Mouse (Mus musculus) ovary, adult 10 weeks (tissue): ENCODE measurements around the gene Olfr322. TPM values are rescaled to one million over a fixed set of nuclear protein-coding genes. Genes with fewer than 3 reads are reported as not detected.

Experiments used
- polyA plus RNA-seq: library from polyadenylated mRNA; stranded (reverse); fragments of 350-450 nt; fragmentation: Illumina TruSeq; extraction: RNeasy Lipid Tissue Mini Kit (QIAGEN cat#74804); gene quantifications from one replicate; pipeline ENCODE4 v1.2.3, GENCODE M21; 2014

Gene Olfr322
- not detected for polyA plus RNA-seq

GRCm38 (mm10) chr11:58658596-58658995 is at the start of gene Olfr322:
Olfr322 (plus strand) TSS chr11:58658782.

GRCm38 (mm10) chr11:58615975-58616374 is 42.6 kb upstream of the Olfr322 start, which contains the start of gene 2210407C18Rik:
2210407C18Rik (minus strand) TSS chr11:58616075.

GRCm38 (mm10) chr11:58630401-58630800 is 28.2 kb upstream of the Olfr322 start, which contains the start of gene Olfr323:
Olfr323 (minus strand) TSS chr11:58630501.

GRCm38 (mm10) chr11:58640272-58640867 is 18.2 kb upstream of the Olfr322 start, which contains the start of gene Trim58:
Trim58 (plus strand) TSS chr11:58640465.

GRCm38 (mm10) chr11:58680799-58681198 is 22.2 kb downstream of the Olfr322 start, which contains the start of gene Olfr320:
Olfr320 (plus strand) TSS chr11:58681099.

GRCm38 (mm10) chr11:58698862-58699261 is 40.3 kb downstream of the Olfr322 start, which contains the start of gene Olfr319:
Olfr319 (plus strand) TSS chr11:58699162.

Other genes with a start within 250 kb of the Olfr322 start
- gene 1810065E05Rik, start 237.7 kb upstream of the Olfr322 start, polyA plus RNA-seq = not detected
- not detected for gene Gm12253, start 226.2 kb upstream of the Olfr322 start, polyA plus RNA-seq
- gene Lypd9, start 205.9 kb upstream of the Olfr322 start, polyA plus RNA-seq = not detected
- gene Olfr30, start 196.5 kb upstream of the Olfr322 start, polyA plus RNA-seq = not detected
- gene Olfr332, start 166.2 kb upstream of the Olfr322 start, polyA plus RNA-seq = not detected
- not detected for gene Olfr331, start 156.2 kb upstream of the Olfr322 start, polyA plus RNA-seq
- gene Olfr330, start 123.9 kb upstream of the Olfr322 start, polyA plus RNA-seq = 4.5 TPM
- gene Olfr329-ps, start 112.4 kb upstream of the Olfr322 start, polyA plus RNA-seq = 5.1 TPM
- gene Olfr328, start 103.1 kb upstream of the Olfr322 start, polyA plus RNA-seq = 0.20 TPM
- gene Olfr224, start 88.2 kb upstream of the Olfr322 start, polyA plus RNA-seq = not detected
- not detected for gene Olfr325, start 81.1 kb upstream of the Olfr322 start, polyA plus RNA-seq
- not detected for gene Olfr324, start 63.7 kb upstream of the Olfr322 start, polyA plus RNA-seq
- 0.80 TPM for gene 2210407C18Rik, start 42.7 kb upstream of the Olfr322 start, polyA plus RNA-seq
- not detected for gene Olfr323, start 28.3 kb upstream of the Olfr322 start, polyA plus RNA-seq
- gene Trim58, start 18.3 kb upstream of the Olfr322 start, polyA plus RNA-seq = not detected
- not detected for gene Olfr320, start 22.3 kb downstream of the Olfr322 start, polyA plus RNA-seq
- not detected for gene Olfr319, start 40.4 kb downstream of the Olfr322 start, polyA plus RNA-seq
- gene Olfr318, start 65.2 kb downstream of the Olfr322 start, polyA plus RNA-seq = not detected
- gene Olfr317, start 80.4 kb downstream of the Olfr322 start, polyA plus RNA-seq = not detected
- not detected for gene Olfr316, start 94.0 kb downstream of the Olfr322 start, polyA plus RNA-seq
- gene Olfr315, start 114.4 kb downstream of the Olfr322 start, polyA plus RNA-seq = not detected
- not detected for gene Olfr314, start 124.2 kb downstream of the Olfr322 start, polyA plus RNA-seq
- 17.5 TPM for gene Fam183b, start 143.2 kb downstream of the Olfr322 start, polyA plus RNA-seq
- not detected for gene Olfr313, start 156.2 kb downstream of the Olfr322 start, polyA plus RNA-seq
- not detected for gene Olfr312, start 170.5 kb downstream of the Olfr322 start, polyA plus RNA-seq
- not detected for gene Olfr311, start 180.5 kb downstream of the Olfr322 start, polyA plus RNA-seq
- 5.8 TPM for gene Gm12258, start 188.4 kb downstream of the Olfr322 start, polyA plus RNA-seq
- gene 2810021J22Rik, start 208.4 kb downstream of the Olfr322 start, polyA plus RNA-seq = 13.6 TPM
- gene Zfp39, start 245.4 kb downstream of the Olfr322 start, polyA plus RNA-seq = 12.8 TPM